Mouse (Mus musculus) adrenal gland, postnatal 36 days (tissue): ENCODE data around the gene Cdh16. TPM values are rescaled to one million over a fixed set of nuclear protein-coding genes. Genes with fewer than 3 reads are reported as not detected.
"Not testable (repeated sequence)": the region's sequence is repeated elsewhere in the genome, so short reads cannot be mapped to it uniquely, and the experiment has no call there.

ENCODE experiments used
- DNase-seq, 2 experiments: peaks; one replicate each; pipeline ENCODE4 v3.0.0; 2021; ENCODE audit warnings: mixed read lengths in 1 of 2
- long read RNA-seq, 2 experiments: library from polyadenylated mRNA; stranded (forward); transcript quantifications; one replicate each; pipeline ENCODE4 v2.0.0; 2021; ENCODE audit warnings: borderline sequencing depth in 2 of 2
- total RNA-seq, 2 experiments: library from RNA; stranded (reverse); gene quantifications; 2 replicates each; pipeline ENCODE4 v1.2.3; 2021

Gene Cdh16
- total RNA-seq: not detected
- long read RNA-seq, experiment 1: 0 reads
- long read RNA-seq, experiment 2: 0 reads

GRCm38 (mm10) chr8:104624161-104624560, at the start of gene Cdh16:
Gene Cdh16, minus strand, starts transcription at chr8:104624396.
- DNase-seq: no peak

DNA sequence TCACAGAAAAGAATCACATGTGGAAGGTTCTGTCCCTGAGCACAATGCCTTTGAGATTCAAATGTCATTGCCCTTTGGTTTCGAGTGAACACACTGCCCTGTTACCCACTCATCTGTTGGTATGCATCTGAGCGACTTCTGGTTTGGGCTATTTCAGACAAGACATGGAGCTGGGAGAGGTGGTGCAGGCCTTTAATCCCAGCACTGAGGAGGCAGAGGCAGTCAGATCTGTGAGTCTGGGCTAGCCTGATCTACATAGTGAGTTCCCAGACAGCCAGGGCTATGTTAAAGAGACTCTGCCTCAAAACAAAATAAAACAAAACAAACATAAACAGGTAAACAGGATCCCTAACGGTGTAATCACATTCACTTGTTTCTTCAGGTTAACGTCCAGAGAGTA, 31.4 kb upstream of the Cdh16 start:
- no peak for DNase-seq

- DNase-seq: peak; percentile 45 to 72
Observed at GRCm38 (mm10) chr8:104654984-104655383, 30.8 kb upstream of the Cdh16 start.

- not testable (repeated sequence) for DNase-seq
Observed at GRCm38 (mm10) chr8:104644187-104644586, 20.0 kb upstream of the Cdh16 start.

GRCm38 (mm10) chr8:104642324-104642654, 18.1 kb upstream of the Cdh16 start:
- DNase-seq: no peak

DNA sequence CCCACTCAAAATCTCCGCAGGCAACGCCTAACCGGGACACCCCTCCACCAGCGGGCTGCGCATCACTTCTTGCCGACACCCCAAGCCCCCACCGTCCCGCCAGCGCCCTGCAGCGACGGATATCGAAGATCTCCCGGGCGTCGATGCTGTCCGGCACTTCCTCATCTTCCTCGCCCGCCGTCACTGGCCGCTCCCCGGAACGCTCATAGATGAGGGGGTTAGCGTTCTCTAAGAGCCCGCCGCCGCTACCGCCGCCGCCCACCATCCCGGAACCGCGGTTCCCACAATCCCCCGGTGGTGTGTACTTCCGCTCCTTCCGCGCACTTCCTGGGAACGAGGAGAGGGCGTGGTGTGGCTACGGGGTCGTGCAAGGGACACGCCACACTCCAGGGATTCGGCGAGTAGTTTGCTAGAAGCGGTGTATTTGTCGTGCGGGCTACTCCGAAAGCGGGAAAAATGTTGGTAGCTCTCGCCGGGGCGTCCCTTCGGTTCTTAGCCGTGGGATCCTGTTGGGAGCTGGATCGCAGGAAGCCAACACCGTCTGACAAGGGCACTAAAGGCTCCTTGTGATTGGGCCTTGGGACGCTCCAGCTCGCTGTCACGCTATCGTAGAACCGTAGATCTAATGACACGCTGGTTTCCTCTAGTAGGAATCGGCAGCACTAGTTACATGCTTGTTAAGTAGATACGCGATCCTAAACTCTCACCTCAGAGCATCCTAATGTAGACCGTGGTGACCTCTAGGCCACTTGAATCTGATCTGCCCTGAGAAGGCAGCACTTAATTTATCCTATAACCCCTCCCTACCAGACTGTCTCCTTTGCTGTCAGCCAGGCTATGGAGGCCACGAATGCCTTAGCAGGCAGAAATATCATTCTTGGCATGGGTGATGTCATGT, 17.5 kb upstream of the Cdh16 start, which contains the start of gene Ciao2b:
Ciao2b (minus strand) TSS at position 540 of the 898 bp plus-strand sequence.
- DNase-seq: peak; percentile 92 to 94

- DNase-seq: no peak
Observed at GRCm38 (mm10) chr8:104640831-104641370, 16.7 kb upstream of the Cdh16 start.

DNA sequence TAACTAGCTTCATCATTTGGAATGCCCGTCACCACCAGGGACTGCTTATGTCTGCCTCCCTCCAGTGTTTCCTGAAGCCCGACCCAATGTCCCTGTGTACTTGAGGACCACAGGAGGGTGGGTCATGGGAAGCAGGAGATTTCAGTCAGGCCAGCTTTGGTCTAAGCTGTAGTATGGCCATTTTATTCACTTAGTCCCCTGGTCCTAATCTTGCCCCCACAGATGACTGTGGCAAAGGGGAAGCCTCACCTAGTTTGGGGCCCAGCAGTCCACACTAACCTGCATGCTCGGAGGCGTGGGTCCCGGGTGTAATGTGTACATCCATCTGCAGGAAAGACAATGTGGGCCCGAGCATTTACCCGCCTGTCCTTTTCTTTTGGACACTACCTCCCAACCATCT, 16.0 kb upstream of the Cdh16 start:
- no peak for DNase-seq

- no peak for DNase-seq
Observed at GRCm38 (mm10) chr8:104638010-104638409, 13.8 kb upstream of the Cdh16 start.

DNA sequence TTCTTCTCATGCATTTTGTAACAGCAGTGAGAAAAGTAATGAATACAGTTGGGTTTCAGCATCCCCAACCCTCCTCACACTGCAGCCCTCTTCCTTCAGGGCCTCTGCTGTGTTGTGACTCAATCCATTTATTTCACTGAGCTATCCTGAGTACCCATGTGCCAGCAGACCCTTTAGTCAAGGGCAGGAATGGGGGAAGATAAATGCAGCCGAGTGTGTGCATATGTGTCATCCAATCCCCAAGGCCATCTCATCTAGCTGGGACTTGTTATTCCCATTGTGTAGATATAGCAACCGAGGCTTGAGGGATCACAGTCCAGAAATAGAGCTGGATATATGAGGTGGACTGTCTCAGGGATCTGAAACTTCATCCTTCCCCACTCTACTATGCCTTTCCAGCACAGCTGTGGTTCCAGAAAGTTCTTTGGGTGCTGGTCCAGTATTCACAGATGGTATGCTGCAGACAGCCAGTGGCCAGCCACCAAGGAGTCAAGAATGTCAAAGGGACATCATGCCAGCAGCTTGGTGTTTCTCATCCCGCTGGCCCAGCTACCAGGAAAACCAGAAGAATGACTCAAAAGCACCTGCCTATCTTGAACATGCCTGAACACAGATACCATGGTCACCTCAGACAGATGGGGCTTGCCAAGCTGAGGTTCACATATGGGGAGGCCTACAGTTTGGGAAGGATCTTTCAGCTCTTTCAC, 11.0 kb upstream of the Cdh16 start:
- peak in 1 of 2 experiments; percentile 36 for DNase-seq

- DNase-seq: peak; percentile 52 to 55
Observed at GRCm38 (mm10) chr8:104633156-104633744, 9.1 kb upstream of the Cdh16 start.

DNA sequence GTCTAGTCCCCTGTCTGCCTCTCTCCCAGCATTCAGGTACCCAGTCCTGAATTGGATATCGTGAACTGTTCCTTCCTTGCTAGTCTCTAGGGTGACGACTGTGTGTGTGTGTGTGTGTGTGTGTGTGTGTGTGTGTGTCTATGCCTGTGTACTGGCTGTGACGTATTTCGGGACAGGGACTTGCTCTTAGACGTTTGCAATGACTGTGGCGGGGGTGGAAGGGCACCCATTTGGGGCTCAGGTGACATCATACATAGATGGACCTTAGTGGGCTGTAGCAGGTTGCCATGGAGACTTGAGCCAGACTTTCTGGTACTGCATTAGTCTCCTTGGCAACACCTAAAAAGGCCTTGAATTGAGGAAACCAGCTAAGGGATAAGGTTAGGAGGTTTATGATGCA, 8.3 kb upstream of the Cdh16 start:
- no peak for DNase-seq

DNA sequence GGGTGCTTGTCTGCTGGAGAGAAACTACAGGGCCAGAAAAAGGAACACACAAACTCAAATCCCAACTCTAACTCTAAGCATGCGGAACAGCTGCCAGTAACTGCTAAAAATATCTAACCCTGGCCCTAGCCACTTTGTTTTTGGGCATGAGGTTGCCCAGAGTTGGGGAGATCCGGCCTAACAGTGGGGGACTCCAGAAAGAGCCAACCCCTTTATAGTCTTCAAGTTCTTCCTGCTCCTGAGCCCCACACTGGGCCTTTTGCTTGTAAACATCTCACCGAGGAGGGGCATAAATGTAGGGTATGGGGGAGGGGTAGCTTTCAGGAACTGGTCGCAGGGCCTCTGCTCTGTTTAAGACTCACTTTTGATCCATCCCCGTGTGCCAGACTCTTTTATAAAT, 7.8 kb upstream of the Cdh16 start:
- no peak for DNase-seq

GRCm38 (mm10) chr8:104630981-104631663, 6.9 kb upstream of the Cdh16 start, which contains the start of gene Rrad:
Gene Rrad, minus strand, starts transcription at chr8:104631327.
- DNase-seq: peak; percentile 66 to 82

DNA sequence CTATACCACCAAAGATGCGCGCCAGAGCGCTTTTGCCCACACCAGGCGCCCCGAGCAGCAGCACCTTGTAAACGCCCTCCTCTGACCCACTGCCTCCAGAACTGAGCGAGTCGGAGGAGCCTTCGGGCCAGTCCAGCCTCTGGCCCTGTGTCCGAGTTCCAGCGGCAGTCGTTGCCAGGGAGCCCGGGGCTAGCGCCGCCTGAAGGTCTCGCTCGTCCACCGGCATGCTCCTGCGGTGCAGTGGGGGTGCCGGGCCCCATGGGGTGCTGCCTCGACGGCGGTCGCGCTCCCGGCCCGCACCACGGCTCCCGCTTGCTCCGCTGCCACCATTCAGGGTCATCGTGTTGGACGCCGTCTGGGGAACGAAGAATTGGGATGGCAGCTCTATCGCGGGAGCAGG, 6.4 kb upstream of the Cdh16 start:
- peak; percentile 36 to 49 for DNase-seq

GRCm38 (mm10) chr8:104630111-104630479, 5.9 kb upstream of the Cdh16 start:
- no peak for DNase-seq

- peak; percentile 55 to 70 for DNase-seq
Observed at GRCm38 (mm10) chr8:104629306-104630110, 5.3 kb upstream of the Cdh16 start.

DNA sequence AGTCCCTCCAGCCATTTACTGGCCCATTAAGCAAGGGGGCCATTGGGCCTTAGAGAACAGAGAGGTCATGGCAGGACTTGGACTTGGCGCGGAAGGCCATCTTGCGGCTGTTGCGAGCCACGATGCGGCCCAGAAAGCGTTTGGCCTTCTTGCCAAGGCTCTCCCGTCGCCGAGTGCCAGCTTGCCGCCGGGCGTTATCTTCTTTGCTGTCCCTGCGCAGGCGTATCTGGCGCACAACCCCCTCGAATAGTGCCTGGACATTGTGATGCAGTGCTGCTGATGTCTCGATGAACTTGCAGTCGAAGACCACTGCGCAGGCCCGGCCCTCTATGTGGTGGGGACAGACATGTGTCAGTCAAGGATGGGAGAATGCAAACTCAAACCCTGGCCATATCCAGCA, 4.2 kb upstream of the Cdh16 start:
- no peak for DNase-seq

- no peak for DNase-seq
Observed at GRCm38 (mm10) chr8:104627065-104627740, 3.0 kb upstream of the Cdh16 start.

- no peak for DNase-seq
Observed at GRCm38 (mm10) chr8:104620765-104621164, 3.4 kb downstream of the Cdh16 start.
